Mouse (Mus musculus) cerebellum, adult 2 months (tissue): ENCODE results near the gene Rps15.

Experiments
- CTCF ChIP-seq: fragments of 200-500 bp; IDR thresholded peaks from 2 replicates; pipeline ENCODE4 v1.5.1; 2011; ENCODE audit warnings: low read depth, mild to moderate bottlenecking, control low read depth, low read length, moderate library complexity, borderline replicate concordance; ENCODE audit not compliant: insufficient read depth
- POLR2A ChIP-seq: fragments of 200-500 bp; IDR thresholded peaks from 2 replicates; pipeline ENCODE4 v1.6.1; 2011; ENCODE audit warnings: low read length, control low read depth, borderline replicate concordance; ENCODE audit not compliant: insufficient read depth

- TF ChIP-seq CTCF (no peak), POLR2A (no peak)
These were observed 1.1 kb downstream of the Rps15 start for GRCm38 (mm10) chr10:80293325-80293724.
